Mouse (Mus musculus) right cerebral cortex, postnatal 36 days (tissue): ENCODE measurements at regions not wholly inside any gene's neighbourhood (a gene's known extent, or its start where the extent isn't known, plus 50 kb on each side); places are given as distances from the start of the nearest gene placed in this dataset.

ENCODE experiments used
- DNase-seq, 2 experiments: peaks; one replicate each; pipeline ENCODE4 v3.0.0; 2022; ENCODE audit warnings: low spot score in 2 of 2, mixed read lengths in 1 of 2

- DNase-seq = no peak
Observed at GRCm38 (mm10) chr7:95082248-95082647, 1088.8 kb upstream of the Tenm4 start.

GRCm38 (mm10) chr7:95084328-95084727 is 1086.7 kb upstream of the Tenm4 start:
- no peak for DNase-seq

GRCm38 (mm10) chr7:95091360-95091759 is 1079.7 kb upstream of the Tenm4 start:
- DNase-seq = peak in 1 of 2 experiments; percentile 1

GRCm38 (mm10) chr7:95129020-95129419 is 1042.0 kb upstream of the Tenm4 start:
- no peak for DNase-seq

- no peak for DNase-seq
Observed at GRCm38 (mm10) chr7:95133038-95133437, 1038.0 kb upstream of the Tenm4 start.

- DNase-seq = no peak
Observed at GRCm38 (mm10) chr7:95134062-95134625, 1036.9 kb upstream of the Tenm4 start.

GRCm38 (mm10) chr7:95141778-95142177 is 1029.3 kb upstream of the Tenm4 start:
- no peak for DNase-seq

- no peak for DNase-seq
Observed at GRCm38 (mm10) chr7:95143037-95143436, 1028.0 kb upstream of the Tenm4 start.
